Mouse (Mus musculus): Measurements from ENCODE around the gene B4galt2.

Gene B4galt2

GRCm38 (mm10) chr4:117870437-117870836 lies 12.8 kb downstream of the B4galt2 start:
- no peak for DNase-seq (ENCODE audit: low read depth, low spot score)

GRCm38 (mm10) chr4:117869317-117869716 lies 14.0 kb downstream of the B4galt2 start:
- DNase-seq (ENCODE audit: low read depth, low spot score) = no peak

- DNase-seq (ENCODE audit: low read depth, low spot score) = peak; percentile 68
Observed at GRCm38 (mm10) chr4:117867823-117868222, 15.5 kb downstream of the B4galt2 start.

GRCm38 (mm10) chr4:117867000-117867399 lies 16.3 kb downstream of the B4galt2 start:
- no peak for DNase-seq (ENCODE audit: low read depth, low spot score)

GRCm38 (mm10) chr4:117866083-117866482 lies 17.2 kb downstream of the B4galt2 start:
- DNase-seq (ENCODE audit: low read depth, low spot score) = no peak

GRCm38 (mm10) chr4:117862823-117863222 lies 20.5 kb downstream of the B4galt2 start:
- DNase-seq (ENCODE audit: low read depth, low spot score) = no peak

- no peak for DNase-seq (ENCODE audit: low read depth, low spot score)
Observed at GRCm38 (mm10) chr4:117860570-117860969, 22.7 kb downstream of the B4galt2 start.

- peak; percentile 39 for DNase-seq (ENCODE audit: low read depth, low spot score)
Observed at GRCm38 (mm10) chr4:117858794-117859193, 24.5 kb downstream of the B4galt2 start.

- no peak for DNase-seq (ENCODE audit: low read depth, low spot score)
Observed at GRCm38 (mm10) chr4:117855146-117855545, 28.1 kb downstream of the B4galt2 start.

GRCm38 (mm10) chr4:117852152-117852868 lies 31.0 kb downstream of the B4galt2 start:
- DNase-seq (ENCODE audit: low read depth, low spot score) = no peak

GRCm38 (mm10) chr4:117850871-117851270 lies 32.4 kb downstream of the B4galt2 start:
- DNase-seq (ENCODE audit: low read depth, low spot score) = no peak

GRCm38 (mm10) chr4:117850176-117850575 lies 33.1 kb downstream of the B4galt2 start:
- no peak for DNase-seq (ENCODE audit: low read depth, low spot score)

- DNase-seq (ENCODE audit: low read depth, low spot score) = no peak
Observed at GRCm38 (mm10) chr4:117849506-117849905, 33.8 kb downstream of the B4galt2 start.

GRCm38 (mm10) chr4:117849063-117849462 lies 34.2 kb downstream of the B4galt2 start:
- DNase-seq (ENCODE audit: low read depth, low spot score) = no peak

GRCm38 (mm10) chr4:117847011-117847410 lies 36.3 kb downstream of the B4galt2 start:
- DNase-seq (ENCODE audit: low read depth, low spot score) = no peak

GRCm38 (mm10) chr4:117846261-117846660 lies 37.0 kb downstream of the B4galt2 start:
- no peak for DNase-seq (ENCODE audit: low read depth, low spot score)

GRCm38 (mm10) chr4:117845316-117845715 lies 38.0 kb downstream of the B4galt2 start:
- no peak for DNase-seq (ENCODE audit: low read depth, low spot score)

GRCm38 (mm10) chr4:117844467-117844866 lies 38.8 kb downstream of the B4galt2 start:
- no peak for DNase-seq (ENCODE audit: low read depth, low spot score)

- no peak for DNase-seq (ENCODE audit: low read depth, low spot score)
Observed at GRCm38 (mm10) chr4:117843101-117843500, 40.2 kb downstream of the B4galt2 start.

- no peak for DNase-seq (ENCODE audit: low read depth, low spot score)
Observed at GRCm38 (mm10) chr4:117841566-117841965, 41.7 kb downstream of the B4galt2 start.

GRCm38 (mm10) chr4:117840821-117841220 lies 42.5 kb downstream of the B4galt2 start:
- no peak for DNase-seq (ENCODE audit: low read depth, low spot score)

GRCm38 (mm10) chr4:117839366-117839765 lies 43.9 kb downstream of the B4galt2 start:
- no peak for DNase-seq (ENCODE audit: low read depth, low spot score)

- no peak for DNase-seq (ENCODE audit: low read depth, low spot score)
Observed at GRCm38 (mm10) chr4:117837271-117837670, 46.0 kb downstream of the B4galt2 start.
